Mouse (Mus musculus): ENCODE measurements around the gene Atg7. TPM values are rescaled to one million over a fixed set of nuclear protein-coding genes. Genes with fewer than 3 reads are reported as not detected.

Atg7 gene
- total RNA-seq, 2 experiments from 2014 or later: 24.7 to 26.5 TPM

- peak; percentile 43 to 52 for DNase-seq (ENCODE audit: low spot score in 2 of 2)
- H3K27ac ChIP-seq: peak overlapping the region; percentile 93
- no peak overlapping the region for H3K4me3 ChIP-seq
- no peak; the same call in 1 of the 2 replicates for TF ChIP-seq CTCF (conservative IDR thresholded peaks at IDR 0.05)
Measured at GRCm38 (mm10) chr6:114893427-114894209, 250.7 kb downstream of the Atg7 start.

GRCm38 (mm10) chr6:114894548-114895106 lies 251.7 kb downstream of the Atg7 start:
- H3K27ac ChIP-seq: peak overlapping the region; percentile 93
- H3K4me3 ChIP-seq: no peak overlapping the region
- no peak for DNase-seq (ENCODE audit: low spot score in 2 of 2)
- TF ChIP-seq CTCF (conservative IDR thresholded peaks at IDR 0.05): peak; percentile 63

GRCm38 (mm10) chr6:114895191-114895590 lies 252.3 kb downstream of the Atg7 start:
- no peak for TF ChIP-seq CTCF (conservative IDR thresholded peaks at IDR 0.05)
- Histone ChIP-seq H3K4me3 (no peak overlapping the region), H3K27ac (no peak overlapping the region)
- no peak for DNase-seq (ENCODE audit: low spot score in 2 of 2)

GRCm38 (mm10) chr6:114896281-114896680 lies 253.4 kb downstream of the Atg7 start:
- no peak overlapping the region for H3K4me3 ChIP-seq
- DNase-seq (ENCODE audit: low spot score in 2 of 2): no peak
- TF ChIP-seq CTCF (conservative IDR thresholded peaks at IDR 0.05): no peak
- no peak overlapping the region for H3K27ac ChIP-seq

GRCm38 (mm10) chr6:114898949-114899348 lies 256.1 kb downstream of the Atg7 start:
- Histone ChIP-seq H3K27ac (peak overlapping the region; percentile 59; the same call in 1 of the 2 replicates), H3K4me3 (no peak overlapping the region)
- no peak for TF ChIP-seq CTCF (conservative IDR thresholded peaks at IDR 0.05)
- no peak for DNase-seq (ENCODE audit: low spot score in 2 of 2)

GRCm38 (mm10) chr6:114899652-114900051 lies 256.8 kb downstream of the Atg7 start:
- TF ChIP-seq CTCF (conservative IDR thresholded peaks at IDR 0.05): no peak

GRCm38 (mm10) chr6:114900194-114900593 lies 257.3 kb downstream of the Atg7 start:
- TF ChIP-seq CTCF (conservative IDR thresholded peaks at IDR 0.05): no peak
- peak overlapping the region; percentile 59 for H3K27ac ChIP-seq
- DNase-seq (ENCODE audit: low spot score in 2 of 2): no peak
- no peak overlapping the region for H3K4me3 ChIP-seq

More at GRCm38 (mm10) chr6:114899652-114900051, 256.8 kb downstream of the Atg7 start:
- Histone ChIP-seq H3K4me3 (no peak overlapping the region), H3K27ac (peak overlapping the region; percentile 59; the same call in 1 of the 2 replicates)
- DNase-seq (ENCODE audit: low spot score in 2 of 2): no peak

GRCm38 (mm10) chr6:114901321-114901824 lies 258.5 kb downstream of the Atg7 start:
- peak overlapping the region; percentile 6 for H3K27ac ChIP-seq
- no peak overlapping the region for H3K4me3 ChIP-seq
- no peak for TF ChIP-seq CTCF (conservative IDR thresholded peaks at IDR 0.05)
- no peak for DNase-seq (ENCODE audit: low spot score in 2 of 2)

GRCm38 (mm10) chr6:114901921-114902320 lies 259.0 kb downstream of the Atg7 start:
- no peak for TF ChIP-seq CTCF (conservative IDR thresholded peaks at IDR 0.05)
- Histone ChIP-seq H3K4me3 (no peak overlapping the region), H3K27ac (peak overlapping the region; percentile 6; the same call in 1 of the 2 replicates)
- no peak for DNase-seq (ENCODE audit: low spot score in 2 of 2)

GRCm38 (mm10) chr6:114904233-114904632 lies 261.3 kb downstream of the Atg7 start:
- DNase-seq (ENCODE audit: low spot score in 2 of 2): no peak
- H3K4me3 ChIP-seq: no peak overlapping the region

GRCm38 (mm10) chr6:114904818-114905217 lies 261.9 kb downstream of the Atg7 start:
- TF ChIP-seq CTCF (conservative IDR thresholded peaks at IDR 0.05): no peak
- no peak for DNase-seq (ENCODE audit: low spot score in 2 of 2)
- Histone ChIP-seq H3K27ac (no peak overlapping the region; the same call in 1 of the 2 replicates), H3K4me3 (no peak overlapping the region)

More at GRCm38 (mm10) chr6:114904233-114904632, 261.3 kb downstream of the Atg7 start:
- no peak for TF ChIP-seq CTCF (conservative IDR thresholded peaks at IDR 0.05)
- no peak overlapping the region for H3K27ac ChIP-seq

GRCm38 (mm10) chr6:114905253-114906028 lies 262.5 kb downstream of the Atg7 start:
- no peak for DNase-seq (ENCODE audit: low spot score in 2 of 2)
- Histone ChIP-seq H3K27ac (peak overlapping the region; percentile 61), H3K4me3 (no peak overlapping the region)
- TF ChIP-seq CTCF (conservative IDR thresholded peaks at IDR 0.05): no peak

GRCm38 (mm10) chr6:114906209-114906608 lies 263.3 kb downstream of the Atg7 start:
- TF ChIP-seq CTCF (conservative IDR thresholded peaks at IDR 0.05): no peak
- no peak for DNase-seq (ENCODE audit: low spot score in 2 of 2)
- H3K27ac ChIP-seq: peak overlapping the region; percentile 61; the same call in 1 of the 2 replicates
- H3K4me3 ChIP-seq: no peak overlapping the region

Data from layer of hippocampus, adult 2 months (tissue).